Mouse (Mus musculus) limb, embryonic 15.5 days (tissue): ENCODE results near the gene Gm364. TPM values are rescaled to one million over a fixed set of nuclear protein-coding genes. Genes with fewer than 3 reads are reported as not detected.

Experiments
- ATAC-seq: fragments of 200-750 bp; cut with Nextera tagmentation; 2 replicates; pipeline ENCODE4 v1.8.0; 2017; ENCODE audit warnings: low read depth, moderate TSS enrichment; ENCODE audit not compliant: insufficient number of reproducible peaks, low FRiP score, low TSS enrichment
- H3K27ac ChIP-seq: fragments of 300-500 bp; sonication (generic); 2 replicates; pipeline ENCODE4 v1.5.1; 2015; ENCODE audit warnings: moderate library complexity, mild to moderate bottlenecking, inconsistent platforms
- H3K27me3 ChIP-seq: fragments of 300-500 bp; sonication (generic); 2 replicates; pipeline ENCODE4 v1.6.1; 2015; ENCODE audit warnings: inconsistent platforms
- H3K36me3 ChIP-seq: fragments of 300-500 bp; sonication (generic); 2 replicates; pipeline ENCODE4 v1.6.1; 2015; ENCODE audit warnings: inconsistent platforms
- H3K4me1 ChIP-seq: fragments of 300-500 bp; sonication (generic); 2 replicates; pipeline ENCODE4 v1.6.1; 2015; ENCODE audit warnings: inconsistent platforms
- H3K4me2 ChIP-seq: fragments of 300-500 bp; sonication (generic); 2 replicates; pipeline ENCODE4 v1.6.1; 2015; ENCODE audit warnings: mild to moderate bottlenecking, inconsistent platforms
- H3K4me3 ChIP-seq: fragments of 300-500 bp; sonication (generic); 2 replicates; pipeline ENCODE4 v1.5.1; 2015; ENCODE audit warnings: mild to moderate bottlenecking, inconsistent platforms
- H3K9ac ChIP-seq: fragments of 300-500 bp; sonication (generic); 2 replicates; pipeline ENCODE4 v1.6.1; 2015; ENCODE audit warnings: inconsistent platforms
- H3K9me3 ChIP-seq: fragments of 300-500 bp; sonication (generic); 2 replicates; pipeline ENCODE4 v1.6.1; 2016; ENCODE audit warnings: inconsistent platforms
- WGBS: fragments of 180-500 bp; shearing (Covaris S2); methylation state at CpG from one replicate; pipeline ENCODE4 v1.1.7; 2015; 5-methylcytosine and 5-hydroxymethylcytosine counted together
- polyA plus RNA-seq: library from polyadenylated mRNA; unstranded; fragments of >200 nt; fragmentation: Nextera tagmentation; extraction: Ambion mirVana; gene quantifications from 2 replicates; pipeline ENCODE4 v1.2.1, GENCODE M21; 2015

Gene Gm364
- polyA plus RNA-seq, 1 experiment from 2014 or later: not detected

DNA sequence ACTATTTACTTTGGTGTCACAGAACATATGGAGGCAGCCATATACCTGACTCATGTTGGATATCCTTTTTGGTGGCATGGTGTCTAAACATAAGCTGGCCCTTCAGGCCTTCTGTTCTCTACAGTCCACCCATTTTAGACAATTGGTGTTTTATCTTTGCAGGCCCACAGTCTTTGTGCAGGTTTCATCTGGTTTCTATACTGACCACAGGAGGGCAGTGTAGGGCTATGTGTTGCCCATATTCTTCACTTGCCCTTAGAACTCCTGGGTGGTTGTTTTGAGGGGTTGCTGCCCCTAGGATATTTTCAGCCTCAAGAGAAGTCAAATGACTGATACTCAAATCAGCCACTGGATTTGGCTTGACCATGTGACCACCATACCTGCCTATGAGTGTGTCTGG lies 5.3 kb upstream of the Gm364 start:
- no peak for ATAC-seq
- Histone ChIP-seq H3K4me3 (no peak overlapping the region), H3K9me3 (no peaks in the 10 kb centered on the region), H3K27me3 (no peaks in the 10 kb centered on the region), H3K9ac (no peak overlapping the region), H3K27ac (no peak overlapping the region), H3K36me3 (no peaks in the 10 kb centered on the region), H3K4me2 (no peak overlapping the region), H3K4me1 (no peaks in the 10 kb centered on the region)

DNA sequence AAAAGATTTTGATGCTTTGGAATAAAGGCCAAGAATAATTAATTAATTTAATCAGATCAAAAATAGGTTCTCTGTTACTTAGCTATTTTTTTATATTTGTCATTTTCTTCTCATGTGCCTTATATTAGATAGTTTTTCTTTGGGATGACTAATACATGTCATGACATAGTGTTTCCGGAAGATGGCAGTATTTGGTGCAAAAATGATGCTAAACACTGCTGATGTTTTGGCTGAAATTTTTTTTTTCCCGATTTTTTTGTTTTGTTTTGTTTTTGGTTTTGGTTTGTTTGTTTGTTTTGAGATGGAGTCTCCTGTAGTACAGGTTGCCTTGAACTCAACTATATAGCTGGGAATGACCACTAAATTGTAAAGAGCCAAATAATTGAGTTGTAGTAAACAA lies 22.7 kb downstream of the Gm364 start:
- ATAC-seq: no peak
- Histone ChIP-seq H3K4me2 (no peak overlapping the region), H3K9me3 (no peaks in the 10 kb centered on the region), H3K4me1 (no peaks in the 10 kb centered on the region), H3K27ac (no peak overlapping the region), H3K27me3 (no peaks in the 10 kb centered on the region), H3K9ac (no peak overlapping the region), H3K36me3 (no peaks in the 10 kb centered on the region), H3K4me3 (no peak overlapping the region)
- WGBS: 6% methylated on average over 2 of the region's 2 CpGs

DNA sequence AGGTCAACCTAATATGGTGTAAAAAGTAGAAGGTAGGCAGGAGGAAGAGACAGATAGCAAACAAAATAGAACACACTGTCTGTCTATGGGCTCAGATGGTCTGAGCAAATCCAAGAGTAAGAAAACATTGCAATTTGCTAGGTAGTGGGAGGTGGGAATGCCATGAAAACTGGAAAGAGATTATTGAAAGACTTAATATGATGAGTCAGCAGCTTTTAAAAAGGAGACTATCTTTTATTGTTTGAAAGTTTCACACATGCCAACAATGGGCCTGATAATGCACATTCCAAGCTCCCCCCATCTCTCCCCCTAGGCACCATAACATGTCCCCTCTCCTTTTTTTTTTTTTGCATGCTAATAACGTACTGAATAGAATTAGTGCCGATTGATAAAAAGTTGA lies 24.9 kb downstream of the Gm364 start:
- no peak overlapping the region for H3K9ac ChIP-seq
- H3K4me2 ChIP-seq: no peak overlapping the region
- no peaks in the 10 kb centered on the region for H3K27me3 ChIP-seq
- H3K9me3 ChIP-seq: no peaks in the 10 kb centered on the region
- 84% methylated on average over 2 of the region's 2 CpGs for WGBS
- ATAC-seq: no peak
- H3K36me3 ChIP-seq: no peaks in the 10 kb centered on the region
- no peaks in the 10 kb centered on the region for H3K4me1 ChIP-seq
- H3K4me3 ChIP-seq: no peak overlapping the region
- no peak overlapping the region for H3K27ac ChIP-seq

DNA sequence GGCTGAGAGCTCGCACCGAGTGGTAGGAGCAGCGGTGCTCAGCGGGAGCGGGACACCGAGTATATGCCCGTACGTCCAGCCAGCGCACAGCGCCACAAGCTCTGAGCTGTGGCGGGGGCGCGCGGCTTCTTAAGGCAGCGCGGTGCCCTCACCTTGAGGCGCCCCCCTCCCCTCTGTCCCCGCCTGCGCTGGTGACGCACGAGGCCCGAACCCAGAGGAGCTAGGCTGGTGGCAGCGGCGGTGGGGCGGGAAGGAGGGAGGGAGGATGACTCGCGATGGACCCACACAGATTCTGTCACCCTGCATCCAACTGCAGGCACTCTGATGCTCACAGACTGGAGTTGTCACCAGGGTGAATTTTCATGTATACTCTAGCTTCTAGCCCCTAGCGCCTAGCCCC lies 94.7 kb downstream of the Gm364 start, which contains the start of gene Gpr101:
TSS of gene Gpr101 (minus strand) at position 124 of the 400 bp plus-strand sequence.
- no peaks in the 10 kb centered on the region for H3K9me3 ChIP-seq
- peak within 1 kb of the TSS; percentile 28 for H3K4me3 ChIP-seq
- H3K4me1 ChIP-seq: no peaks in the 10 kb centered on the region
- ATAC-seq: no peak
- no peak within 1 kb of the TSS for H3K9ac ChIP-seq
- H3K36me3 ChIP-seq: no peaks in the 10 kb centered on the region
- no peak within 1 kb of the TSS for H3K27ac ChIP-seq
- WGBS: 10% methylated on average over 21 of the region's 28 CpGs
- H3K4me2 ChIP-seq: peak within 1 kb of the TSS; percentile 44
- H3K27me3 ChIP-seq: peaks cover 34% of the 10 kb centered on the region

DNA sequence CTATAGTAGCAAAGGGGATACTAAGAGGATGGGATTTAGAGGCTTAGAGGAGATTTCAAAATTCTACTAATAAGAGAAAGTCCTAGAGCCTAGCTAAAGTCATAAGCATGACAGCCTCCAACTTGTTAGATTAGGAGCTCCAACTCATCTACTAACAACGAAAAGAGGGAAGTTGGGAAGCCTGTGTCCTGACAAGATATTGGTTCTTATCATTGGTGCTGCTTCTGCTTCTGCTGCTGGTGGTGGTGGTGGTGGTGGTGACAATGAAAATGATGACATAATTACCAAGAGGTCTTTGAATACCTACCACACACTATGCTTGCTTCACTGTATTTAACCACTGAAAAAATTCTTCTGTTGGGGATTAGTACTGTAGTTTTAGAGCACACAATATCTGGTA lies 97.3 kb downstream of the Gm364 start:
- ATAC-seq: no peak
- Histone ChIP-seq H3K4me2 (no peak overlapping the region), H3K9ac (no peak overlapping the region), H3K27ac (no peak overlapping the region), H3K36me3 (no peaks in the 10 kb centered on the region), H3K9me3 (no peaks in the 10 kb centered on the region), H3K4me3 (no peak overlapping the region), H3K27me3 (peaks cover 33% of the 10 kb centered on the region), H3K4me1 (no peaks in the 10 kb centered on the region)
- 88% methylated on average over 1 of the region's 1 CpGs for WGBS

- H3K4me3 ChIP-seq: no peak overlapping the region
- no peak for ATAC-seq
- H3K9ac ChIP-seq: no peak overlapping the region
- H3K4me2 ChIP-seq: no peak overlapping the region
- 35% methylated on average over 28 of the region's 28 CpGs for WGBS
- no peaks in the 10 kb centered on the region for H3K4me1 ChIP-seq
- peaks cover 9% of the 10 kb centered on the region for H3K27me3 ChIP-seq
- no peak overlapping the region for H3K27ac ChIP-seq
- H3K36me3 ChIP-seq: no peaks in the 10 kb centered on the region
- H3K9me3 ChIP-seq: no peaks in the 10 kb centered on the region
These were observed 112.5 kb downstream of the Gm364 start for GRCm38 (mm10) chrX:57521117-57522095.

Other genes starting within 250 kb of the Gm364 start
- not detected in 2 replicates for gene Cd40lg, start 197.0 kb upstream of the Gm364 start, polyA plus RNA-seq
- 9.2 and 14.3 TPM in 2 replicates for gene Arhgef6, start 70.4 kb upstream of the Gm364 start, polyA plus RNA-seq
- 95.9 and 102 TPM in 2 replicates for gene Rbmx, start 16.1 kb upstream of the Gm364 start, polyA plus RNA-seq
- not detected in 2 replicates for gene Gpr101, start 94.6 kb downstream of the Gm364 start, polyA plus RNA-seq